Mouse (Mus musculus) liver, embryonic 14.5 days (tissue): ENCODE measurements around the gene Rfwd3. TPM values are rescaled to one million over a fixed set of nuclear protein-coding genes. Genes with fewer than 3 reads are reported as not detected.

ENCODE experiments used
- ATAC-seq: fragments of 200-750 bp; cut with Nextera tagmentation; 2 replicates; pipeline ENCODE4 v1.8.0; 2017; ENCODE audit warnings: moderate number of reproducible peaks, mild to moderate bottlenecking, moderate library complexity; ENCODE audit not compliant: insufficient read depth
- DNase-seq, 3 experiments: peaks; one replicate each; pipeline ENCODE4 v3.0.0-alpha.2; 2012 to 2013; ENCODE audit warnings: low read depth in 3 of 3, low spot score in 3 of 3
- H3K27ac ChIP-seq: fragments of 300-500 bp; sonication (generic); 2 replicates; pipeline ENCODE4 v1.5.1; 2014; ENCODE audit warnings: moderate library complexity, mild to moderate bottlenecking, control low read depth, inconsistent platforms
- H3K27me3 ChIP-seq: fragments of 300-500 bp; sonication (generic); 2 replicates; pipeline ENCODE4 v1.6.1; 2014; ENCODE audit warnings: mild to moderate bottlenecking, low read length, moderate library complexity; ENCODE audit not compliant: control insufficient read depth, insufficient read depth
- H3K36me3 ChIP-seq: fragments of 300-500 bp; sonication (generic); replicated peaks from 2 replicates; pipeline ENCODE4 v1.6.1; 2014; ENCODE audit warnings: low read depth; ENCODE audit not compliant: control insufficient read depth, insufficient read depth
- H3K4me1 ChIP-seq, 2 experiments: fragments of 200-500 bp in 1 of 2; fragments of 300-500 bp in 1 of 2; sonication (generic) in 1 of 2; replicated peaks; 2 replicates each; pipeline ENCODE4 v1.6.1; 2012 to 2014; ENCODE audit warnings: antibody characterized with exemption in 1 of 2, inconsistent platforms in 1 of 2, low read length in 1 of 2; ENCODE audit not compliant: control insufficient read depth in 2 of 2, insufficient read depth in 2 of 2
- H3K4me2 ChIP-seq: fragments of 300-500 bp; sonication (generic); 2 replicates; pipeline ENCODE4 v1.6.1; 2014; ENCODE audit warnings: low read depth, mild to moderate bottlenecking, control low read depth, moderate library complexity
- H3K4me3 ChIP-seq, 2 experiments: fragments of 200-500 bp in 1 of 2; fragments of 300-500 bp in 1 of 2; sonication (generic) in 1 of 2; 2 replicates each; pipeline ENCODE4 v1.5.1; 2012 to 2014; ENCODE audit warnings: low read depth in 2 of 2, low read length in 2 of 2, mild to moderate bottlenecking in 2 of 2, control low read depth in 1 of 2, inconsistent platforms in 1 of 2, moderate library complexity in 1 of 2; ENCODE audit not compliant: insufficient read depth in 1 of 2
- H3K9ac ChIP-seq: fragments of 300-500 bp; sonication (generic); replicated peaks from 2 replicates; pipeline ENCODE4 v1.6.1; 2014; ENCODE audit warnings: mild to moderate bottlenecking, control low read depth, moderate library complexity
- H3K9me3 ChIP-seq: fragments of 300-500 bp; sonication (generic); 2 replicates; pipeline ENCODE4 v1.6.1; 2016; ENCODE audit warnings: low read length, mixed read lengths; ENCODE audit not compliant: control insufficient read depth
- CTCF ChIP-seq: IDR thresholded peaks from 2 replicates; pipeline ENCODE4 v1.5.1; 2016; ENCODE audit warnings: antibody characterized with exemption, low read depth, control low read depth
- EP300 ChIP-seq: IDR thresholded peaks from 2 replicates; pipeline ENCODE4 v1.6.1; 2016; ENCODE audit warnings: antibody characterized with exemption, low read depth
- WGBS: fragments of 180-500 bp; shearing (Covaris S2); extraction: QIAGEN DNeasy Blood & Tissue Kit; methylation state at CpG from one replicate; pipeline ENCODE4 v1.1.7; 2014; ENCODE audit not compliant: insufficient replicate concordance; 5-methylcytosine and 5-hydroxymethylcytosine counted together
- polyA plus RNA-seq, 2 experiments: library from polyadenylated mRNA; depleted of rRNA in 1 of 2; stranded (reverse) in 1 of 2; unstranded in 1 of 2; fragments of >200 nt; fragmentation: Nextera tagmentation in 1 of 2; extraction: Ambion mirVana in 1 of 2; gene quantifications; 2 replicates each; pipeline versions ENCODE4 v1.2.1 to v1.2.3; 2012 to 2014

Rfwd3 gene
- polyA plus RNA-seq, 2 experiments = 24.5 to 43.8 TPM

- ATAC-seq (no peak), DNase-seq (no peak)
- Histone ChIP-seq H3K27me3 (no peaks in the 10 kb centered on the region), H3K9ac (no peak overlapping the region), H3K4me1 (no peaks in the 10 kb centered on the region), H3K27ac (no peak overlapping the region), H3K4me3 (no peak overlapping the region), H3K36me3 (no peaks in the 10 kb centered on the region), H3K4me2 (no peak overlapping the region), H3K9me3 (no peaks in the 10 kb centered on the region)
- WGBS = 67% methylated on average over 3 of the region's 3 CpGs
- TF ChIP-seq EP300 (no peak), CTCF (no peak)
These were observed 62.7 kb downstream of the Rfwd3 start for GRCm38 (mm10) chr8:111237301-111237700.

- H3K36me3 ChIP-seq = no peaks in the 10 kb centered on the region
- H3K4me1 ChIP-seq = no peaks in the 10 kb centered on the region
- TF ChIP-seq CTCF (no peak), EP300 (no peak)
- ATAC-seq = no peak
- H3K4me3 ChIP-seq = no peak overlapping the region
- no peak overlapping the region for H3K4me2 ChIP-seq
- WGBS = 80% methylated on average over 2 of the region's 2 CpGs
- no peak for DNase-seq
- no peaks in the 10 kb centered on the region for H3K27me3 ChIP-seq
- no peaks in the 10 kb centered on the region for H3K9me3 ChIP-seq
- no peak overlapping the region for H3K27ac ChIP-seq
- no peak overlapping the region for H3K9ac ChIP-seq
These were observed 66.3 kb downstream of the Rfwd3 start for GRCm38 (mm10) chr8:111233730-111234129.

- WGBS = 79% methylated on average over 5 of the region's 5 CpGs
- DNase-seq = no peak
- no peak for TF ChIP-seq CTCF
- TF ChIP-seq EP300 = no peak
- H3K4me2 ChIP-seq = no peak overlapping the region
- no peaks in the 10 kb centered on the region for H3K4me1 ChIP-seq
- H3K9ac ChIP-seq = no peak overlapping the region
- no peak overlapping the region for H3K27ac ChIP-seq
- no peaks in the 10 kb centered on the region for H3K36me3 ChIP-seq
- no peak for ATAC-seq
- no peaks in the 10 kb centered on the region for H3K27me3 ChIP-seq
- no peaks in the 10 kb centered on the region for H3K9me3 ChIP-seq
- H3K4me3 ChIP-seq = no peak overlapping the region
These were observed 75.9 kb downstream of the Rfwd3 start for GRCm38 (mm10) chr8:111224153-111224552.

Other genes starting within 250 kb of the Rfwd3 start
- gene Exosc6, start 243.9 kb downstream of the Rfwd3 start, polyA plus RNA-seq (2012; rRNA removed) = 8.1 and 9.9 TPM in 2 replicates
- 7.2 and 7.8 TPM in 2 replicates for gene Exosc6, start 243.9 kb downstream of the Rfwd3 start, polyA plus RNA-seq (2014; fragmentation: Nextera tagmentation; extraction: Ambion mirVana)
- gene Clec18a, start 207.8 kb downstream of the Rfwd3 start, polyA plus RNA-seq (2012; rRNA removed) = not detected in 2 replicates
- not detected in 2 replicates for gene Clec18a, start 207.8 kb downstream of the Rfwd3 start, polyA plus RNA-seq (2014; fragmentation: Nextera tagmentation; extraction: Ambion mirVana)
- 1.3 and 1.6 TPM in 2 replicates for gene Pdpr, start 205.6 kb downstream of the Rfwd3 start, polyA plus RNA-seq (2012; rRNA removed)
- 1.0 and 1.1 TPM in 2 replicates for gene Pdpr, start 205.6 kb downstream of the Rfwd3 start, polyA plus RNA-seq (2014; fragmentation: Nextera tagmentation; extraction: Ambion mirVana)
- gene Glg1, start 41.0 kb downstream of the Rfwd3 start, polyA plus RNA-seq (2012; rRNA removed) = 4.7 and 6.4 TPM in 2 replicates
- 15.3 and 16.6 TPM in 2 replicates for gene Glg1, start 41.0 kb downstream of the Rfwd3 start, polyA plus RNA-seq (2014; fragmentation: Nextera tagmentation; extraction: Ambion mirVana)
- 1.3 and 1.6 TPM in 2 replicates for gene Mlkl, start 38.0 kb upstream of the Rfwd3 start, polyA plus RNA-seq (2012; rRNA removed)
- gene Mlkl, start 38.0 kb upstream of the Rfwd3 start, polyA plus RNA-seq (2014; fragmentation: Nextera tagmentation; extraction: Ambion mirVana) = 2.3 and 2.8 TPM in 2 replicates
- gene Fa2h, start 93.6 kb upstream of the Rfwd3 start, polyA plus RNA-seq (2012; rRNA removed) = 0.02 and 0.08 TPM in 2 replicates
- gene Fa2h, start 93.6 kb upstream of the Rfwd3 start, polyA plus RNA-seq (2014; fragmentation: Nextera tagmentation; extraction: Ambion mirVana) = 0.05 TPM in 1 of 2 replicates, not detected in the other
- 2.3 and 2.8 TPM in 2 replicates for gene Wdr59, start 221.9 kb upstream of the Rfwd3 start, polyA plus RNA-seq (2012; rRNA removed)
- 1.1 and 1.4 TPM in 2 replicates for gene Wdr59, start 221.9 kb upstream of the Rfwd3 start, polyA plus RNA-seq (2014; fragmentation: Nextera tagmentation; extraction: Ambion mirVana)
- 12.6 and 12.7 TPM in 2 replicates for gene Znrf1, start 235.9 kb upstream of the Rfwd3 start, polyA plus RNA-seq (2012; rRNA removed)
- 4.4 and 5.4 TPM in 2 replicates for gene Znrf1, start 235.9 kb upstream of the Rfwd3 start, polyA plus RNA-seq (2014; fragmentation: Nextera tagmentation; extraction: Ambion mirVana)